Mouse (Mus musculus): Measurements from ENCODE around the gene Vamp5. TPM values are rescaled to one million over a fixed set of nuclear protein-coding genes. Genes with fewer than 3 reads are reported as not detected.

The Vamp5 gene
- total and polyA plus RNA-seq, 3 experiments, result 163 to 187 (median 183) TPM

- ATAC-seq (ENCODE audit: extremely low read depth, insufficient number of reproducible peaks, low FRiP score, poor library complexity, severe bottlenecking), result no peak
- H3K4me3 ChIP-seq (ENCODE audit: low read depth, low read length), result no peak overlapping the region
- TF ChIP-seq CTCF (IDR thresholded peaks at IDR 0.05; ENCODE audit: low read depth, low read length), result peak; percentile 48
- TF ChIP-seq GATA1 (IDR thresholded peaks at IDR 0.05; ENCODE audit: borderline replicate concordance, low read length), result no peak
- H3K27me3 ChIP-seq (ENCODE audit: insufficient read depth, low read length), result peaks cover 5% of the 10 kb centered on the region; the same call in 1 of the 2 replicates
- H3K9me3 ChIP-seq (replicated peaks), result no peaks in the 10 kb centered on the region
- H3K36me3 ChIP-seq (replicated peaks), result peaks cover 8% of the 10 kb centered on the region
- DNase-seq (ENCODE audit: low spot score), result no peak
- H3K4me1 ChIP-seq (ENCODE audit: insufficient read depth, low read depth, low read length), result peaks cover 31% of the 10 kb centered on the region
These were observed 29.3 kb upstream of the Vamp5 start for GRCm38 (mm10) chr6:72409567-72409966.

- peak; percentile 96 for TF ChIP-seq CTCF (IDR thresholded peaks at IDR 0.05; ENCODE audit: low read depth, low read length)
- TF ChIP-seq GATA2 (IDR thresholded peaks at IDR 0.05; ENCODE audit: borderline replicate concordance, low read depth, low read length), result no peak
- no peak for TF ChIP-seq TAL1 (conservative IDR thresholded peaks at IDR 0.05; ENCODE audit: low read depth, low read length)
- H3K9me3 ChIP-seq (replicated peaks), result no peaks in the 10 kb centered on the region
- peaks cover 8% of the 10 kb centered on the region for H3K36me3 ChIP-seq (replicated peaks)
- peaks cover 5% of the 10 kb centered on the region; the same call in 1 of the 2 replicates for H3K27me3 ChIP-seq (ENCODE audit: insufficient read depth, low read length)
- peaks cover 25% of the 10 kb centered on the region for H3K4me1 ChIP-seq (ENCODE audit: insufficient read depth, low read depth, low read length)
- H3K4me3 ChIP-seq (ENCODE audit: low read depth, low read length), result no peak overlapping the region
- DNase-seq (ENCODE audit: low spot score) (no peak), ATAC-seq (ENCODE audit: extremely low read depth, insufficient number of reproducible peaks, low FRiP score, poor library complexity, severe bottlenecking) (peak; percentile 91)
These were observed 26.9 kb upstream of the Vamp5 start for GRCm38 (mm10) chr6:72407119-72407518.

DNA sequence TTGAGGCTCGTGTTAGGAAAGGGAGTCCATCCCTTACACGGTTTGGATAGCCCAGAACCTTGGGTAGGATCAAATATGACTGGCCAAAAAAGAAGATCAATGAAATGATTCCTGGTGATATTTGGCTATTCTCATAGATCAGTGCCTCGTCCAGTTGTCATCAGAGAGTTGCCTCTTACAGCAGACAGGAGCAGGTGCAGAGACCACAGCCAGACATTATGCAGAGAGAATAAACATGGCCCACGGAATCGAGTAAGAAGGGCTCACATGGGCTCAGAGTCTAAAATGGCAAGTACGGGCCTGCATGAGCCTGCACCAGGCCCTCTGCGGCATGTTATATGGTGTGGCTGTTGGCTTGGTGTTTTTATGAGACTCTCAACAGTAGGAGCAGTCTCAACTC lies 25.1 kb upstream of the Vamp5 start:
- ATAC-seq (ENCODE audit: extremely low read depth, insufficient number of reproducible peaks, low FRiP score, poor library complexity, severe bottlenecking), result no peak
- no peak overlapping the region for H3K4me3 ChIP-seq (ENCODE audit: low read depth, low read length)
- H3K27me3 ChIP-seq (ENCODE audit: insufficient read depth, low read length), result no peaks in the 10 kb centered on the region
- no peak for DNase-seq (ENCODE audit: low spot score)
- H3K9me3 ChIP-seq (replicated peaks), result no peaks in the 10 kb centered on the region
- TF ChIP-seq GATA1 (IDR thresholded peaks at IDR 0.05; ENCODE audit: borderline replicate concordance, low read length) (no peak), GATA2 (IDR thresholded peaks at IDR 0.05; ENCODE audit: borderline replicate concordance, low read depth, low read length) (no peak), POLR2AphosphoS5 (IDR thresholded peaks at IDR 0.05; ENCODE audit: insufficient replicate concordance, low read depth, low read length) (no peak), TAL1 (conservative IDR thresholded peaks at IDR 0.05; ENCODE audit: low read depth, low read length) (no peak), CTCF (IDR thresholded peaks at IDR 0.05; ENCODE audit: low read depth, low read length) (no peak)
- peaks cover 8% of the 10 kb centered on the region for H3K36me3 ChIP-seq (replicated peaks)
- H3K4me1 ChIP-seq (ENCODE audit: insufficient read depth, low read depth, low read length), result peaks cover 26% of the 10 kb centered on the region

DNA sequence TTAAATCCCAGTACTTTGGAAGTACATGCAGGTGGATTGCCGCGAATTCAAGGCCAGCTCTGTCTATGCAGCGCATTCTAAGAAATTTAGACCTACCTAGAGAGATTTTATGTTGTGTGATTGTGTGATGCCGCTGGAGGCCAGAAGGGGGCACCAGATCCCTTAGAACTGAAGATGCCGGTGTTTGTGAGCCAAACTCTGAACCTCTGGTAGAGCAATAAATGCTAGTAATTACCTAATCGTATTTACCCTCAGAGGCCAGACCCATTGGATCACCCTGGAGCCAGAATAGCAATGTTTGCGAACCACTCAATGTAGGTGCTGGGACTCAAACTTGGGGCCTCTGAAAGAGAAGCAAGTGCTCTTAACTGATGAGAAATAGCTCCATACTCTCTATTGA lies 21.6 kb upstream of the Vamp5 start:
- Histone ChIP-seq H3K4me1 (ENCODE audit: insufficient read depth, low read depth, low read length) (peaks cover 45% of the 10 kb centered on the region), H3K27me3 (ENCODE audit: insufficient read depth, low read length) (no peaks in the 10 kb centered on the region), H3K36me3 (replicated peaks) (peaks cover 31% of the 10 kb centered on the region), H3K4me3 (ENCODE audit: low read depth, low read length) (no peak overlapping the region), H3K9me3 (replicated peaks) (no peaks in the 10 kb centered on the region)
- ATAC-seq (ENCODE audit: extremely low read depth, insufficient number of reproducible peaks, low FRiP score, poor library complexity, severe bottlenecking) (no peak), DNase-seq (ENCODE audit: low spot score) (no peak)
- TF ChIP-seq CTCF (IDR thresholded peaks at IDR 0.05; ENCODE audit: low read depth, low read length) (peak; percentile 70), GATA2 (IDR thresholded peaks at IDR 0.05; ENCODE audit: borderline replicate concordance, low read depth, low read length) (no peak), GATA1 (IDR thresholded peaks at IDR 0.05; ENCODE audit: borderline replicate concordance, low read length) (no peak), TAL1 (conservative IDR thresholded peaks at IDR 0.05; ENCODE audit: low read depth, low read length) (no peak), POLR2AphosphoS5 (IDR thresholded peaks at IDR 0.05; ENCODE audit: insufficient replicate concordance, low read depth, low read length) (no peak)

DNA sequence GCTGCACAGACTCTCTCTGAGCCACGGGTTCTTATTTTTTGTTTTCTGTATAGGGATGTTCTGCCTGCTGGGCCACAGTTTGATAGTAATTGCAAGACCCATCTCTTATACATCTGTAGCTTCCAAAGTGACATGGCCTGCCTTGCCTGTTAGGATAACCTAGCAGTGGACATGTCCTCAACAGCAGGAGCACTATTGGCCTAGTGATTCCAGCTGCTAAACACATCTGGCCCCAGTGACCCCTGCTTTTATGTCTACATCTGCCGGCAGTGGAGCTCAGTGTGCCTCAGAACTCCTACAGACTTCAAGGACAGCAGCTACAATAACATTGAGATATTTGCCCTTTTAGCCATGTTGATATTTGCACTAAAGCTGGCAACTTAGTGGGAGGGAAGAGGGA lies 19.7 kb upstream of the Vamp5 start:
- ATAC-seq (ENCODE audit: extremely low read depth, insufficient number of reproducible peaks, low FRiP score, poor library complexity, severe bottlenecking) (no peak), DNase-seq (ENCODE audit: low spot score) (no peak)
- TF ChIP-seq GATA2 (IDR thresholded peaks at IDR 0.05; ENCODE audit: borderline replicate concordance, low read depth, low read length) (no peak), CTCF (IDR thresholded peaks at IDR 0.05; ENCODE audit: low read depth, low read length) (no peak), POLR2AphosphoS5 (IDR thresholded peaks at IDR 0.05; ENCODE audit: insufficient replicate concordance, low read depth, low read length) (no peak), TAL1 (conservative IDR thresholded peaks at IDR 0.05; ENCODE audit: low read depth, low read length) (no peak), GATA1 (IDR thresholded peaks at IDR 0.05; ENCODE audit: borderline replicate concordance, low read length) (no peak)
- H3K9me3 ChIP-seq (replicated peaks), result no peaks in the 10 kb centered on the region
- no peak overlapping the region for H3K4me3 ChIP-seq (ENCODE audit: low read depth, low read length)
- peaks cover 38% of the 10 kb centered on the region for H3K36me3 ChIP-seq (replicated peaks)
- peaks cover 48% of the 10 kb centered on the region for H3K4me1 ChIP-seq (ENCODE audit: insufficient read depth, low read depth, low read length)
- H3K27me3 ChIP-seq (ENCODE audit: insufficient read depth, low read length), result no peaks in the 10 kb centered on the region

DNA sequence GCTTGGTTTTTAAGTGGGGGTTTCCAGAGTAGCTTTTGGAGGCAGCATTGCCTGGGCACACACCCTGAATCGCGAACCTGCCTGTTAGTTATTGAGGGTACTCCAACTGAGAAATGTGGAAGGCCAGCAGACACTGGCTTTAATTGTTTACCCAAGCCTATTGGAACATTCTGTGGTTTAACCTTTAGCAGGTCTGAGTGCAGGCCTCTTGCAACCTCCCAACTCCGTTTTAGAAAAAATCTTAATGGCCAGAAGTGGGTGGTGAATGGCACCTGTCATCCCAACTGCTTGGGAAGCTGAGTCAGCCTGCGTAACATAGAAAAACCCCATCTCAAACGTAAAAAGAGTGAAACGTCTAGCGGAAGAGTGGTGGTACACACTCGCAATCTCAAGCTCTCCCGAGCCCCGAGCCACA lies 16.6 kb upstream of the Vamp5 start:
- DNase-seq (ENCODE audit: low spot score) (no peak), ATAC-seq (ENCODE audit: extremely low read depth, insufficient number of reproducible peaks, low FRiP score, poor library complexity, severe bottlenecking) (no peak)
- no peaks in the 10 kb centered on the region for H3K9me3 ChIP-seq (replicated peaks)
- TF ChIP-seq GATA2 (IDR thresholded peaks at IDR 0.05; ENCODE audit: borderline replicate concordance, low read depth, low read length), result no peak
- TF ChIP-seq POLR2AphosphoS5 (IDR thresholded peaks at IDR 0.05; ENCODE audit: insufficient replicate concordance, low read depth, low read length), result no peak
- TF ChIP-seq TAL1 (conservative IDR thresholded peaks at IDR 0.05; ENCODE audit: low read depth, low read length), result no peak
- TF ChIP-seq GATA1 (IDR thresholded peaks at IDR 0.05; ENCODE audit: borderline replicate concordance, low read length), result no peak
- no peak for TF ChIP-seq CTCF (IDR thresholded peaks at IDR 0.05; ENCODE audit: low read depth, low read length)
- peaks cover 66% of the 10 kb centered on the region for H3K36me3 ChIP-seq (replicated peaks)
- peaks cover 69% of the 10 kb centered on the region for H3K4me1 ChIP-seq (ENCODE audit: insufficient read depth, low read depth, low read length)
- H3K4me3 ChIP-seq (ENCODE audit: low read depth, low read length), result no peak overlapping the region
- no peaks in the 10 kb centered on the region for H3K27me3 ChIP-seq (ENCODE audit: insufficient read depth, low read length)

DNA sequence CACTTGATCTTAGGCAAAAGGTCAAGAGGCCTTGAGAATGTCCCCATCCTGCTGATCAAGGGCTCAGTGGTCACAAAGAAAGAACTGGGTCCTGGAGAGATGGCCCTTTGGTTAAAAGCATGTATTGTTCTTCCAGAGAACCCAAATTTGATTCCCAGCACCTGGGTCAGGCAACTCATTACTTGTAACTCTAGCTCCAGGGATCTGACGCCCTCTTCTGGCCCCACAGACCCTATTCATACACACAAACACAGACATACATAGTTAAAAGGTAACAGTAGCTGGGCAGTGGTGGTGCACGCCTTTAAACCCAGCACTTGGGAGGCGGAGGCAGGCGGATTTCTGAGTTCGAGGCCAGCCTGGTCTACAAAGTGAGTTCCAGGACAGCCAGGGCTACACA lies 12.1 kb upstream of the Vamp5 start:
- Histone ChIP-seq H3K36me3 (replicated peaks) (peaks cover 74% of the 10 kb centered on the region), H3K9me3 (replicated peaks) (no peaks in the 10 kb centered on the region), H3K27me3 (ENCODE audit: insufficient read depth, low read length) (no peaks in the 10 kb centered on the region), H3K4me3 (ENCODE audit: low read depth, low read length) (peak overlapping the region; percentile 53; the same call in 1 of the 2 replicates), H3K4me1 (ENCODE audit: insufficient read depth, low read depth, low read length) (peaks cover 69% of the 10 kb centered on the region)
- DNase-seq (ENCODE audit: low spot score) (no peak), ATAC-seq (ENCODE audit: extremely low read depth, insufficient number of reproducible peaks, low FRiP score, poor library complexity, severe bottlenecking) (no peak)
- TF ChIP-seq POLR2AphosphoS5 (IDR thresholded peaks at IDR 0.05; ENCODE audit: insufficient replicate concordance, low read depth, low read length) (no peak), CTCF (IDR thresholded peaks at IDR 0.05; ENCODE audit: low read depth, low read length) (no peak), TAL1 (conservative IDR thresholded peaks at IDR 0.05; ENCODE audit: low read depth, low read length) (no peak), GATA2 (IDR thresholded peaks at IDR 0.05; ENCODE audit: borderline replicate concordance, low read depth, low read length) (no peak), GATA1 (IDR thresholded peaks at IDR 0.05; ENCODE audit: borderline replicate concordance, low read length) (no peak)

Measured in G1E (cell line).